Mouse (Mus musculus): ENCODE measurements around the gene Ntrk2. TPM values are rescaled to one million over a fixed set of nuclear protein-coding genes. Genes with fewer than 3 reads are reported as not detected.

Ntrk2 gene
- polyA plus RNA-seq, 1 experiment from 2014 or later, result 13.4 TPM

DNA sequence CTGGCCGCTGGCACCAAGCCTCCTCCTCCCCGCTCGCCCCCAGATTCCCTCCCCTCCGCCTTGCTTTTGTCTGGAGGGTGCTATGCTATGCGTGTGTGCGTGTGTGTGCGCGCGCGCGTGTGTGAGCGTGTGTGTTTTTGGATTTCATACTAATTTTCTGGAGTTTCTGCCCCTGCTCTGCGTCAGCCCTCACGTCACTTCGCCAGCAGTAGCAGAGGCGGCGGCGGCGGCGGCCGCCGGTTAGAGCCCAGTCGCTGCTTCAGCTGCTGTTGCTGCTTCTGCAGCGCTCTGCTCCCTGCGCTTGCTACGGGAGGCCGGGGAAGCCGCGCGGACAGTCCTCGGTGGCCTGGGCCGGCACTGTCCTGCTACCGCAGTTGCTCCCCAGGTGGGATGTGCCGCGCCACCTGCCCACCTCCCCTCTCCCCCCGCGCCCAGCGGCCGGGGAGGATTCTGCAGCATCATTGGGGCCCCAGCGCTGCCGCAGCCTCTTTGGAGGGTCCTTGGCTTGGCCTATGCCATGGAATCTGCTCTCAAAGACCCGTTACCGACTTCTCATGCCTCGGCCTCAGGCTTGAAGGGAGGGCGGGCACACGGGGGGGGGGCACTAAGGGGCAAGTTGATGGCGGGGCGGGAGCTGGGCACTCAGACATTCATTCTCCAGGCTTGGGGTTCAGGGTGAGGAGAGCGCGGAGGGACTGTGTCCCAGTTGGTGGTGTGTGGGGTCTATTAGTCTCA, 1.4 kb downstream of the Ntrk2 start:
- Histone ChIP-seq H3K4me1 (peaks cover 18% of the 10 kb centered on the region), H3K4me3 (peak overlapping the region; percentile 62), H3K36me3 (no peaks in the 10 kb centered on the region), H3K27ac (no peak overlapping the region; the same call in 1 of the 2 replicates), H3K4me2 (replicated peaks) (peak overlapping the region; percentile 99), H3K9ac (peak overlapping the region; percentile 72), H3K27me3 (peaks cover 72% of the 10 kb centered on the region), H3K9me3 (no peaks in the 10 kb centered on the region)
- WGBS, result under 1% methylated on average over 50 of the region's 50 CpGs
- peak; percentile 45 for ATAC-seq (ENCODE audit: low FRiP score, low read depth)

- Histone ChIP-seq H3K9me3 (no peaks in the 10 kb centered on the region), H3K9ac (peak overlapping the region; percentile 72), H3K36me3 (no peaks in the 10 kb centered on the region), H3K27ac (no peak overlapping the region), H3K27me3 (peaks cover 73% of the 10 kb centered on the region), H3K4me2 (replicated peaks) (peak overlapping the region; percentile 99), H3K4me1 (peaks cover 18% of the 10 kb centered on the region), H3K4me3 (peak overlapping the region; percentile 62)
- WGBS, result under 1% methylated on average over 32 of the region's 32 CpGs
- no peak for ATAC-seq (ENCODE audit: low FRiP score, low read depth)
Measured at GRCm38 (mm10) chr13:58808381-58808821, 2.0 kb downstream of the Ntrk2 start.

- 82% methylated on average over 8 of the region's 8 CpGs for WGBS
- Histone ChIP-seq H3K27me3 (peaks cover 67% of the 10 kb centered on the region), H3K4me1 (peaks cover 18% of the 10 kb centered on the region), H3K27ac (no peak overlapping the region), H3K4me2 (replicated peaks) (peak overlapping the region; percentile 99; the same call in 1 of the 2 replicates), H3K9me3 (no peaks in the 10 kb centered on the region), H3K9ac (no peak overlapping the region), H3K4me3 (no peak overlapping the region), H3K36me3 (no peaks in the 10 kb centered on the region)
- ATAC-seq (ENCODE audit: low FRiP score, low read depth), result no peak
Measured at GRCm38 (mm10) chr13:58809930-58810329, 3.6 kb downstream of the Ntrk2 start.

GRCm38 (mm10) chr13:58824752-58825151, 18.4 kb downstream of the Ntrk2 start:
- H3K9me3 ChIP-seq, result no peaks in the 10 kb centered on the region; the same call in 1 of the 2 replicates
- 88% methylated on average over 7 of the region's 7 CpGs for WGBS
- no peak overlapping the region for H3K4me3 ChIP-seq
- H3K4me1 ChIP-seq, result no peaks in the 10 kb centered on the region
- no peaks in the 10 kb centered on the region for H3K36me3 ChIP-seq
- 0 out of 2 replicates have a peak, but pooled peaks cover 2% of the 10 kb centered on the region for H3K27me3 ChIP-seq
- no peak for ATAC-seq (ENCODE audit: low FRiP score, low read depth)
- no peak overlapping the region for H3K27ac ChIP-seq
- H3K9ac ChIP-seq, result no peak overlapping the region
- no peak overlapping the region for H3K4me2 ChIP-seq (replicated peaks)

GRCm38 (mm10) chr13:58826356-58827197, 20.2 kb downstream of the Ntrk2 start:
- Histone ChIP-seq H3K9ac (no peak overlapping the region), H3K9me3 (no peaks in the 10 kb centered on the region; the same call in 1 of the 2 replicates), H3K27me3 (0 out of 2 replicates have a peak, but pooled peaks cover 2% of the 10 kb centered on the region), H3K4me3 (no peak overlapping the region), H3K4me1 (no peaks in the 10 kb centered on the region), H3K4me2 (replicated peaks) (no peak overlapping the region), H3K36me3 (no peaks in the 10 kb centered on the region), H3K27ac (no peak overlapping the region)
- 77% methylated on average over 14 of the region's 14 CpGs for WGBS
- ATAC-seq (ENCODE audit: low FRiP score, low read depth), result no peak

- no peak overlapping the region for H3K4me2 ChIP-seq (replicated peaks)
- no peak for ATAC-seq (ENCODE audit: low FRiP score, low read depth)
- no peaks in the 10 kb centered on the region; the same call in 1 of the 2 replicates for H3K9me3 ChIP-seq
- no peaks in the 10 kb centered on the region for H3K36me3 ChIP-seq
- 89% methylated on average over 4 of the region's 4 CpGs for WGBS
- no peak overlapping the region for H3K4me3 ChIP-seq
- no peaks in the 10 kb centered on the region for H3K4me1 ChIP-seq
- no peaks in the 10 kb centered on the region for H3K27me3 ChIP-seq
- no peak overlapping the region for H3K9ac ChIP-seq
- no peak overlapping the region for H3K27ac ChIP-seq
Measured at GRCm38 (mm10) chr13:58831999-58832398, 25.6 kb downstream of the Ntrk2 start.

DNA sequence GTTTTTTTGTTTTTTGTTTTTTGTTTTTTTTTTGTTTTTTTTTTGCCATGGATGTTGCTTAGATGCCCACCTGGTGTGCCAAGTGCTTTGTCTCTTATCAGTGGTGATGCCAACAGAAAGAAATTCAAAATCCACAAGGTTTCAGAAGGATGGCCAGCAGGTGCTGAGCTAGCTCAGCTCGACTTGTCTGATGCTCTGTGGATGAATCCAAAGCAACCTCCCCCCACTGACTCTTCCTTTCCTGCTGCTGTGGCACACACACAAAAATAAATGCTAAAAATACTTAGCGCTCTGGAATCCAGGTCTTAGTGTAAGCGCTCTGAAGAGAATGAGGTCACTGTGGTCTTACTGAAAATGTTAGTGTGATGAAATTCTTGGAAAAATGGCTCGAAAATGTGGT, 28.4 kb downstream of the Ntrk2 start:
- no peak overlapping the region for H3K4me3 ChIP-seq
- H3K27ac ChIP-seq, result no peak overlapping the region
- H3K36me3 ChIP-seq, result no peaks in the 10 kb centered on the region
- H3K4me2 ChIP-seq (replicated peaks), result no peak overlapping the region
- H3K9me3 ChIP-seq, result no peaks in the 10 kb centered on the region
- no peak for ATAC-seq (ENCODE audit: low FRiP score, low read depth)
- no peaks in the 10 kb centered on the region for H3K27me3 ChIP-seq
- 76% methylated on average over 4 of the region's 4 CpGs for WGBS
- H3K9ac ChIP-seq, result no peak overlapping the region
- no peaks in the 10 kb centered on the region for H3K4me1 ChIP-seq

GRCm38 (mm10) chr13:58836891-58837290, 30.5 kb downstream of the Ntrk2 start:
- no peak for ATAC-seq (ENCODE audit: low FRiP score, low read depth)
- Histone ChIP-seq H3K4me2 (replicated peaks) (no peak overlapping the region), H3K27me3 (no peaks in the 10 kb centered on the region), H3K9ac (no peak overlapping the region), H3K36me3 (no peaks in the 10 kb centered on the region), H3K4me1 (peaks cover 7% of the 10 kb centered on the region), H3K27ac (no peak overlapping the region), H3K9me3 (no peaks in the 10 kb centered on the region), H3K4me3 (no peak overlapping the region)
- WGBS, result 95% methylated on average over 1 of the region's 1 CpGs

DNA sequence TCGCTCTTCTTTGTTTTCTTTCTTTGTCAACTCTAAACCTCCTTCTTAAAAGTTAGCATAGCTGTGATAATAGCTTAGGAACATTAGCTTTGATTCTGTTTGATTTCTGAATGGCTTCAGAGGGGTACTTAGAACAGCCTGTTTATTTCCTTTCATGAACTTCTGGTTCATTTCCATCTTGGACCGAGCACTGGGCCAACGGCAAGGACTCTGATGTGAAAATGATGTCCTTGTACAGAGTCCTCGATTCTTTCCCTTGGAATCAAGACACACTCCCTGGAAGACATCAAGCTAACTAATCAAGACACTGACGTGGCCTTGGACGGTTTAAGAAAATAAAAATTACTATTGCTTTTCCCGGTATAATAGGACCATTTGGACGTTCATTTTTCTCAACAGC, 31.7 kb downstream of the Ntrk2 start:
- no peaks in the 10 kb centered on the region for H3K9me3 ChIP-seq
- H3K27me3 ChIP-seq, result no peaks in the 10 kb centered on the region
- H3K4me3 ChIP-seq, result no peak overlapping the region
- no peak for ATAC-seq (ENCODE audit: low FRiP score, low read depth)
- H3K4me2 ChIP-seq (replicated peaks), result no peak overlapping the region
- 87% methylated on average over 8 of the region's 8 CpGs for WGBS
- H3K9ac ChIP-seq, result no peak overlapping the region
- peaks cover 7% of the 10 kb centered on the region for H3K4me1 ChIP-seq
- no peaks in the 10 kb centered on the region for H3K36me3 ChIP-seq
- no peak overlapping the region for H3K27ac ChIP-seq

GRCm38 (mm10) chr13:58840731-58841359, 34.5 kb downstream of the Ntrk2 start:
- peaks cover 7% of the 10 kb centered on the region for H3K4me1 ChIP-seq
- no peak overlapping the region for H3K27ac ChIP-seq
- H3K4me3 ChIP-seq, result no peak overlapping the region
- H3K4me2 ChIP-seq (replicated peaks), result 0 out of 2 replicates have a peak overlapping the region, but pooled peaks have one; percentile 1
- no peaks in the 10 kb centered on the region for H3K36me3 ChIP-seq
- ATAC-seq (ENCODE audit: low FRiP score, low read depth), result peak; percentile 78; the same call in 1 of the 2 replicates
- 14% methylated on average over 7 of the region's 7 CpGs for WGBS
- no peaks in the 10 kb centered on the region for H3K27me3 ChIP-seq
- H3K9me3 ChIP-seq, result no peaks in the 10 kb centered on the region
- H3K9ac ChIP-seq, result no peak overlapping the region

DNA sequence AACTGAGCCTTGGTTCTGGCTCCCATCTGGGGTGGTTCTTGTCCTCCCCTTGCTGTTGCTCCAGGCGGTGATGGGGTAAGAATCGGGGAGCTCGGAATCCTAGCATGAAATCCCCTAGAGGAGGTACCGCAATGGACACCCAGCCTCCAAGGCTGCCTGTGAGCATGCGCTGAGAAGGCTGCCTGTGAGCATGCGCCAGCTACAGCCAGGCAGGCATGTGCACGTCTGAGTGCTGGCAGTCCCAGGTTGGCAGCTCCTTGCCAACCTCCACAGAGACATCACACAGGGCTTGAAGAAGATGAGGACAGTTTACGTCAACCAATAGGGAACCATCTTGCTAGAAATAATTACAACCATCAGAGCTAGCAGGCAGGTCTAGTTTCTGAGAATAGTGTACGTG, 37.5 kb downstream of the Ntrk2 start:
- ATAC-seq (ENCODE audit: low FRiP score, low read depth), result no peak
- 81% methylated on average over 9 of the region's 9 CpGs for whole genome bisulfite sequencing

GRCm38 (mm10) chr13:58848578-58848977, 42.2 kb downstream of the Ntrk2 start:
- H3K9ac ChIP-seq, result no peak overlapping the region
- WGBS, result 87% methylated on average over 4 of the region's 4 CpGs
- H3K27ac ChIP-seq, result no peak overlapping the region
- H3K36me3 ChIP-seq, result no peaks in the 10 kb centered on the region
- no peak overlapping the region for H3K4me3 ChIP-seq
- no peak overlapping the region for H3K4me2 ChIP-seq (replicated peaks)
- ATAC-seq (ENCODE audit: low FRiP score, low read depth), result no peak
- no peaks in the 10 kb centered on the region for H3K9me3 ChIP-seq
- H3K27me3 ChIP-seq, result no peaks in the 10 kb centered on the region
- H3K4me1 ChIP-seq, result no peaks in the 10 kb centered on the region

More for the DNA sequence above, 37.5 kb downstream of the Ntrk2 start:
- peaks cover 7% of the 10 kb centered on the region for H3K4me1 ChIP-seq
- H3K27ac ChIP-seq, result no peak overlapping the region
- H3K9ac ChIP-seq, result no peak overlapping the region
- H3K9me3 ChIP-seq, result no peaks in the 10 kb centered on the region
- no peaks in the 10 kb centered on the region for H3K27me3 ChIP-seq
- no peak overlapping the region for H3K4me3 ChIP-seq
- no peaks in the 10 kb centered on the region for H3K36me3 ChIP-seq
- no peak overlapping the region for H3K4me2 ChIP-seq (replicated peaks)
